Mouse (Mus musculus): ENCODE data around the gene Pop5. TPM values are rescaled to one million over a fixed set of nuclear protein-coding genes. Genes with fewer than 3 reads are reported as not detected.
A peak's percentile ranks its signal among the peaks of the same experiment; 100 is the strongest.

The Pop5 gene
- total and polyA plus RNA-seq, 2 experiments from 2014 or later = 55.6 to 99.3 TPM

GRCm38 (mm10) chr5:115280050-115280687, 44.5 kb downstream of the Pop5 start:
- WGBS = 5% methylated on average over 17 of the region's 17 CpGs
- no peaks in the 10 kb centered on the region for H3K4me1 ChIP-seq (ENCODE audit: insufficient read depth, low read length)
- H3K27me3 ChIP-seq (ENCODE audit: insufficient read depth, low read length) = no peaks in the 10 kb centered on the region
- peak overlapping the region; percentile 97 for H3K4me3 ChIP-seq (ENCODE audit: low read length)
- DNase-seq (ENCODE audit: low spot score) = no peak
- 0 out of 2 replicates have a peak, but pooled peaks have one; percentile 4 for TF ChIP-seq CTCF (IDR thresholded peaks at IDR 0.05; ENCODE audit: low read depth)
- H3K9me3 ChIP-seq (ENCODE audit: low read length) = no peaks in the 10 kb centered on the region
- H3K4me2 ChIP-seq (ENCODE audit: low read depth, low read length) = peak overlapping the region; percentile 86
- peak; percentile 46 for ATAC-seq
- H3K36me3 ChIP-seq (ENCODE audit: insufficient read depth, low read length) = peaks cover 16% of the 10 kb centered on the region
- H3K9ac ChIP-seq (replicated peaks; ENCODE audit: low read length) = peak overlapping the region; percentile 86
- H3K27ac ChIP-seq = peak overlapping the region; percentile 73; the same call in 1 of the 2 replicates

DNA sequence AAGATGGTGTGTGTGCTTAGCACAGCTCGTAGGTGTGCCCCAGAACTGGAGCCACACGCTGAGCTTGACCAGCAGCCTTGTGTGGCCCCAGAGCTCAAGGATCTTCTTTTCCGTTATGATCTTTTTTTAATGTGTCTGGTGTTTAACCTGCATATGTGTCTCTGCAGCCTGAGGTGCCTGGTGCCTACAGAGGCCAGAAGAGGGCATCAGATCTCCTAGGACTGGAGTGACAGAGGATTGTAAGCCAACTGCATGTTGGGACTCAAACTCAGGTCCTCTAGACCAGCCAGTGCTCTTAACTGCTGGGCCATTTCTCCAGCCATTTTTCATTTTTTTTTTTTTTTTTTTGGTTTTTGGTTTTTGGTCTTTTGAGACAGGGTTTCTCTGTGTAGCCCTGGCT, 49.1 kb downstream of the Pop5 start:
- peak; percentile 21; the same call in 1 of the 2 replicates for TF ChIP-seq CTCF (IDR thresholded peaks at IDR 0.05; ENCODE audit: low read depth)
- 94% methylated on average over 3 of the region's 3 CpGs for WGBS
- H3K4me2 ChIP-seq (ENCODE audit: low read depth, low read length) = no peak overlapping the region
- H3K27ac ChIP-seq = no peak overlapping the region
- no peak overlapping the region for H3K9ac ChIP-seq (replicated peaks; ENCODE audit: low read length)
- no peaks in the 10 kb centered on the region for H3K27me3 ChIP-seq (ENCODE audit: insufficient read depth, low read length)
- peaks cover 28% of the 10 kb centered on the region for H3K36me3 ChIP-seq (ENCODE audit: insufficient read depth, low read length)
- no peak overlapping the region for H3K4me3 ChIP-seq (ENCODE audit: low read length)
- no peaks in the 10 kb centered on the region for H3K4me1 ChIP-seq (ENCODE audit: insufficient read depth, low read length)
- no peaks in the 10 kb centered on the region for H3K9me3 ChIP-seq (ENCODE audit: low read length)
- DNase-seq (ENCODE audit: low spot score) = no peak
- no peak for ATAC-seq

- Histone ChIP-seq H3K36me3 (ENCODE audit: insufficient read depth, low read length) (peaks cover 43% of the 10 kb centered on the region), H3K4me2 (ENCODE audit: low read depth, low read length) (no peak overlapping the region)
- WGBS = 91% methylated on average over 8 of the region's 8 CpGs
Observed at GRCm38 (mm10) chr5:115294173-115294572, 58.5 kb downstream of the Pop5 start.

More at GRCm38 (mm10) chr5:115294173-115294572, 58.5 kb downstream of the Pop5 start:
- H3K27me3 ChIP-seq (ENCODE audit: insufficient read depth, low read length) = no peaks in the 10 kb centered on the region
- H3K9me3 ChIP-seq (ENCODE audit: low read length) = no peaks in the 10 kb centered on the region
- TF ChIP-seq CTCF (IDR thresholded peaks at IDR 0.05; ENCODE audit: low read depth) = peak; percentile 35; the same call in 1 of the 2 replicates
- no peak overlapping the region for H3K9ac ChIP-seq (replicated peaks; ENCODE audit: low read length)
- no peak for DNase-seq (ENCODE audit: low spot score)
- ATAC-seq = no peak
- no peak overlapping the region for H3K27ac ChIP-seq
- H3K4me3 ChIP-seq (ENCODE audit: low read length) = no peak overlapping the region
- 0 out of 2 replicates have a peak, but pooled peaks cover 3% of the 10 kb centered on the region for H3K4me1 ChIP-seq (ENCODE audit: insufficient read depth, low read length)

Other genes with a start within 250 kb of the Pop5 start
- gene Sppl3, start 224.7 kb upstream of the Pop5 start, total RNA-seq (2014; rRNA removed) = 136 and 147 TPM in 2 replicates
- 30.1 and 31.1 TPM in 2 replicates for gene Sppl3, start 224.7 kb upstream of the Pop5 start, polyA plus RNA-seq (2015; fragmentation: Nextera tagmentation; extraction: Ambion mirVana)
- gene Gm10401, start 137.5 kb upstream of the Pop5 start, total RNA-seq (2014; rRNA removed) = not detected in 2 replicates
- gene Gm10401, start 137.5 kb upstream of the Pop5 start, polyA plus RNA-seq (2015; fragmentation: Nextera tagmentation; extraction: Ambion mirVana) = 38.5 and 39.3 TPM in 2 replicates
- 30.3 and 32.5 TPM in 2 replicates for gene Acads, start 116.5 kb upstream of the Pop5 start, total RNA-seq (2014; rRNA removed)
- gene Acads, start 116.5 kb upstream of the Pop5 start, polyA plus RNA-seq (2015; fragmentation: Nextera tagmentation; extraction: Ambion mirVana) = 22.1 and 25.3 TPM in 2 replicates
- 27.0 and 32.1 TPM in 2 replicates for gene Unc119b, start 100.9 kb upstream of the Pop5 start, total RNA-seq (2014; rRNA removed)
- gene Unc119b, start 100.9 kb upstream of the Pop5 start, polyA plus RNA-seq (2015; fragmentation: Nextera tagmentation; extraction: Ambion mirVana) = 22.5 and 23.4 TPM in 2 replicates
- 65.5 and 80.9 TPM in 2 replicates for gene Mlec, start 77.7 kb upstream of the Pop5 start, total RNA-seq (2014; rRNA removed)
- 15.5 and 20.6 TPM in 2 replicates for gene Mlec, start 77.7 kb upstream of the Pop5 start, polyA plus RNA-seq (2015; fragmentation: Nextera tagmentation; extraction: Ambion mirVana)
- 21.4 and 34.6 TPM in 2 replicates for gene Cabp1, start 41.5 kb upstream of the Pop5 start, total RNA-seq (2014; rRNA removed)
- 20.9 and 23.6 TPM in 2 replicates for gene Cabp1, start 41.5 kb upstream of the Pop5 start, polyA plus RNA-seq (2015; fragmentation: Nextera tagmentation; extraction: Ambion mirVana)
- 108 and 112 TPM in 2 replicates for gene Rnf10, start 37.1 kb downstream of the Pop5 start, total RNA-seq (2014; rRNA removed)
- gene Rnf10, start 37.1 kb downstream of the Pop5 start, polyA plus RNA-seq (2015; fragmentation: Nextera tagmentation; extraction: Ambion mirVana) = 141 and 145 TPM in 2 replicates
- gene Coq5, start 43.8 kb downstream of the Pop5 start, total RNA-seq (2014; rRNA removed) = 30.5 and 31.4 TPM in 2 replicates
- 47.1 and 47.5 TPM in 2 replicates for gene Coq5, start 43.8 kb downstream of the Pop5 start, polyA plus RNA-seq (2015; fragmentation: Nextera tagmentation; extraction: Ambion mirVana)
- gene Dynll1, start 65.2 kb downstream of the Pop5 start, total RNA-seq (2014; rRNA removed) = 184 and 239 TPM in 2 replicates
- gene Dynll1, start 65.2 kb downstream of the Pop5 start, polyA plus RNA-seq (2015; fragmentation: Nextera tagmentation; extraction: Ambion mirVana) = 1,016 and 1,030 TPM in 2 replicates
- gene Srsf9, start 91.3 kb downstream of the Pop5 start, total RNA-seq (2014; rRNA removed) = 42.5 and 47.5 TPM in 2 replicates
- 119 and 127 TPM in 2 replicates for gene Srsf9, start 91.3 kb downstream of the Pop5 start, polyA plus RNA-seq (2015; fragmentation: Nextera tagmentation; extraction: Ambion mirVana)
- gene Gatc, start 105.3 kb downstream of the Pop5 start, total RNA-seq (2014; rRNA removed) = 22.4 and 25.1 TPM in 2 replicates
- gene Gatc, start 105.3 kb downstream of the Pop5 start, polyA plus RNA-seq (2015; fragmentation: Nextera tagmentation; extraction: Ambion mirVana) = 27.5 and 32.1 TPM in 2 replicates
- gene Triap1, start 105.4 kb downstream of the Pop5 start, total RNA-seq (2014; rRNA removed) = 12.4 and 18.4 TPM in 2 replicates
- gene Triap1, start 105.4 kb downstream of the Pop5 start, polyA plus RNA-seq (2015; fragmentation: Nextera tagmentation; extraction: Ambion mirVana) = 59.2 and 61.6 TPM in 2 replicates
- gene Cox6a1, start 113.1 kb downstream of the Pop5 start, total RNA-seq (2014; rRNA removed) = 1,147 and 1,391 TPM in 2 replicates
- gene Cox6a1, start 113.1 kb downstream of the Pop5 start, polyA plus RNA-seq (2015; fragmentation: Nextera tagmentation; extraction: Ambion mirVana) = 1,694 and 1,700 TPM in 2 replicates
- gene Msi1, start 193.8 kb downstream of the Pop5 start, total RNA-seq (2014; rRNA removed) = 75.9 and 88.1 TPM in 2 replicates
- gene Msi1, start 193.8 kb downstream of the Pop5 start, polyA plus RNA-seq (2015; fragmentation: Nextera tagmentation; extraction: Ambion mirVana) = 45.1 and 46.2 TPM in 2 replicates
- not detected in 2 replicates for gene Pla2g1b, start 230.4 kb downstream of the Pop5 start, total RNA-seq (2014; rRNA removed)
- not detected in 2 replicates for gene Pla2g1b, start 230.4 kb downstream of the Pop5 start, polyA plus RNA-seq (2015; fragmentation: Nextera tagmentation; extraction: Ambion mirVana)
- 25.8 and 33.7 TPM in 2 replicates for gene Sirt4, start 248.9 kb downstream of the Pop5 start, total RNA-seq (2014; rRNA removed)
- gene Sirt4, start 248.9 kb downstream of the Pop5 start, polyA plus RNA-seq (2015; fragmentation: Nextera tagmentation; extraction: Ambion mirVana) = 20.2 and 21.8 TPM in 2 replicates

All from hindbrain, postnatal 0 days (tissue).